Mouse (Mus musculus) intestine, embryonic 16.5 days (tissue): ENCODE data around the gene Lmo3. TPM values are rescaled to one million over a fixed set of nuclear protein-coding genes. Genes with fewer than 3 reads are reported as not detected.

ENCODE experiments used
- ATAC-seq: fragments of 200-750 bp; cut with Nextera tagmentation; 2 replicates; pipeline ENCODE4 v1.8.0; 2017; ENCODE audit warnings: moderate TSS enrichment, moderate library complexity
- H3K27ac ChIP-seq: fragments of 300-500 bp; sonication (generic); 2 replicates; pipeline ENCODE4 v1.5.1; 2014; ENCODE audit warnings: mild to moderate bottlenecking, low read length
- H3K27me3 ChIP-seq: fragments of 300-500 bp; sonication (generic); replicated peaks from 2 replicates; pipeline ENCODE4 v1.6.1; 2014; ENCODE audit warnings: low read length, control low read depth, mixed read lengths; ENCODE audit not compliant: control insufficient read depth, insufficient read depth
- H3K36me3 ChIP-seq: fragments of 300-500 bp; sonication (generic); 2 replicates; pipeline ENCODE4 v1.6.1; 2014; ENCODE audit warnings: low read length, control low read depth; ENCODE audit not compliant: control insufficient read depth, insufficient read depth
- H3K4me1 ChIP-seq: fragments of 300-500 bp; sonication (generic); 2 replicates; pipeline ENCODE4 v1.6.1; 2014; ENCODE audit warnings: low read length, control low read depth, mixed read lengths; ENCODE audit not compliant: control insufficient read depth, insufficient read depth
- H3K4me2 ChIP-seq: fragments of 300-500 bp; sonication (generic); 2 replicates; pipeline ENCODE4 v1.6.1; 2014; ENCODE audit warnings: low read depth, low read length, control low read depth
- H3K4me3 ChIP-seq: fragments of 300-500 bp; sonication (generic); 2 replicates; pipeline ENCODE4 v1.5.1; 2014; ENCODE audit warnings: mild to moderate bottlenecking, low read length
- H3K9ac ChIP-seq: fragments of 300-500 bp; sonication (generic); 2 replicates; pipeline ENCODE4 v1.6.1; 2014; ENCODE audit warnings: low read depth, low read length
- H3K9me3 ChIP-seq: fragments of 300-500 bp; sonication (generic); 2 replicates; pipeline ENCODE4 v1.6.1; 2016; ENCODE audit warnings: low read length, control low read depth; ENCODE audit not compliant: control insufficient read depth
- WGBS: fragments of 180-500 bp; shearing (Covaris S2); extraction: QIAGEN DNeasy Blood & Tissue Kit; methylation state at CpG from one replicate; pipeline ENCODE4 v1.1.7; 2014; 5-methylcytosine and 5-hydroxymethylcytosine counted together
- polyA plus RNA-seq: library from polyadenylated mRNA; unstranded; fragments of >200 nt; fragmentation: Nextera tagmentation; extraction: Ambion mirVana; gene quantifications from 2 replicates; pipeline ENCODE4 v1.2.1, GENCODE M21; 2015

Lmo3 gene
- 13.3 and 15.0 TPM in 2 replicates for polyA plus RNA-seq

DNA sequence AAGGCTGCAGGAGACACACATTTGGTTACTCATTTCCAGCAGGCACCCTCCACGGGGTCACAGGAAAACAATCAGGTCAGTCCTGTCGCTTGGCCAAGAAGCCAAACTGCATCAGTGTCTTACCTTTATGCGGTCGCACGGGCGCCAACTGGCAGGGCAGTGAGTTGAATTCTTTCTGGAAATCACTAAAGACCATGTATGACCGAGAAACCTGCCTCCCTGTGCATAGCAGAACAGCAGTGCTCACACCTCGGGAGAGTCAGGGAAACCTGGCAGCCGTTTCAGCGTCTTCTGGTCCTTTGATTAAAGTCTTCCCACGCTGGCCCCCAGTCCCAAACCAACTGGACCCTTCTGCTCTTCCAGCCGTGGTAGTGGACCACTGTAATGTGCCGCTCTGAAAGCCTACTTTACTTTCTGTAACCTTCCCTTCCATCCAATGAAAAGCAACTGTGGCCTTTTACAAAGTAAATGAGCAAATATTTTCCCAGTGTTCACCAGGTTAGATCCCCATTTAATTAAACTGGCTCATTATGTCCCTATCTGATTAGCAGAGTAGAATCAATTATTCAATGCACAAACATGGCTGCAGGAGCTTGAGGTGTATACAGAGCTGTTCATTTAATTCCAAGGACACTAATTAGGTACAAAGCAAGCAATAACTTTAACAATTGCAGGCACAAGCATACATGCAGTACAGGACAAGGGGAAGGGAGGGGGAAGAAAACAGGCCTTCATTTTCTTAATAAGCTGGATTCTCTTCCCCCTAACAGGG, at the start of gene Lmo3:
Gene Lmo3 (minus strand): TSS at position 235 of the 772 bp plus-strand sequence.
- H3K4me3 ChIP-seq = no peak within 1 kb of the TSS
- no peak for ATAC-seq
- H3K9ac ChIP-seq = no peak within 1 kb of the TSS
- no peaks in the 10 kb centered on the region for H3K4me1 ChIP-seq
- H3K9me3 ChIP-seq = no peaks in the 10 kb centered on the region
- no peaks in the 10 kb centered on the region for H3K27me3 ChIP-seq
- 78% methylated on average over 13 of the region's 13 CpGs for WGBS
- H3K4me2 ChIP-seq = no peak within 1 kb of the TSS
- H3K36me3 ChIP-seq = no peaks in the 10 kb centered on the region
- no peak within 1 kb of the TSS for H3K27ac ChIP-seq

DNA sequence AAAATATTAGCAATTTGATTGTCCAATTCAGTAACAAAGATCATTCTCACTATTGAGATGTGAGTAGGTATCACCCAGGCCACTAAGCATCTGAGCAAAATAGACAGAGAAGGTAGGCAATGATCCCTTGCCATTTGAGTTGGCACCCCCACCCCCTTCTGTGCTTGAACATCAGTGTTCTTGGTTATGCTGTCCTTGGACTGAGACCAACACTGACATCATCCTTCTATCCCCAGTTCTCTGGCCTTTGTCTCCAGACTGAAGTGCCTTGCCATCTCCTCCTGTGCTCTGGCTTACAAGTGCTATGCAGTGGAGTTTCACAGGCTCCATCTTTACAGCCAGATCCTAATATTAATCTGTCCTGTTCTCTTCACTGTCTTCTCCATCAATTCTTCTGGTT, 39.0 kb upstream of the Lmo3 start:
- Histone ChIP-seq H3K4me3 (no peak overlapping the region), H3K4me2 (no peak overlapping the region), H3K27ac (no peak overlapping the region), H3K36me3 (no peaks in the 10 kb centered on the region), H3K9me3 (no peaks in the 10 kb centered on the region), H3K4me1 (no peaks in the 10 kb centered on the region), H3K27me3 (no peaks in the 10 kb centered on the region), H3K9ac (no peak overlapping the region)
- ATAC-seq = no peak

DNA sequence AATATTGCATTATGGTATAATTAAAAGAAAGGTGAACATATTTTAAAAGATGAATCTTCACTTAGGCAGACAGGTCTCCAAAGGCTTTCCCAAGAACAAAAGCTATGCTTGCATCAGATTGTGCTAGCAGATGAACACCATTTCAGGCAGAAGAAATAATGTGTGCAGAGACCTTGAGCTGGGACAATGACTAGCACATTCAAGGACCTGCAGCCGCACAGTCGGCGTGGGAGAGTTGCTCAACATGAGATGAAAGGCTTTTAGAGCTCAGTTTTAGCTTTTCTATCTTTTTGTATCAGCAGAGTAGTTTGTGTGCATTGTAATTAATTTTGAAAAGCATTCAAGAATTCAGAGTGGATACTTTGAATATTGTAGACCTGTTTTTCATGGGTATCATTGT, 36.6 kb upstream of the Lmo3 start:
- Histone ChIP-seq H3K9me3 (no peaks in the 10 kb centered on the region), H3K9ac (no peak overlapping the region), H3K4me2 (no peak overlapping the region), H3K36me3 (no peaks in the 10 kb centered on the region), H3K27me3 (no peaks in the 10 kb centered on the region), H3K4me3 (no peak overlapping the region), H3K4me1 (no peaks in the 10 kb centered on the region), H3K27ac (no peak overlapping the region)
- 94% methylated on average over 3 of the region's 3 CpGs for WGBS
- ATAC-seq = no peak

DNA sequence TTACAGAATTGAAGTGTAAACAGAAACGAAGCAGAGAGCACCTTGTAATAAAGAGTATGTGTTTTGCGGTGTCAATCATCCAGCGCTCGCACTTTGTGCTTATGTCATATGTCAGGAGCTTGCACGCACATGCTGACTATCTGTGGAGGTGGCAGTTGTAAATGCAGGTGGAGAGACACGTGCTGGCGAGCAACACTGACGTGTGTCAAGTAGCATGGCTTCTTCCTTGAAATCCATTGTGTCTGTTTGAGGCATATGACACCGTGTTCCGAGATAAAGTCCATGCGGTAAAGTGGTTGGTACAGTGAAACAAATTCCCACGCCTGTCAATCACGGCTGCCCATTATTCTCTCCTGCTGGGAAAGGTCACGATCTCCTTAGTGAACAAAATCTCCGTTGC, 15.2 kb upstream of the Lmo3 start:
- H3K4me3 ChIP-seq = no peak overlapping the region
- H3K4me2 ChIP-seq = no peak overlapping the region
- no peak for ATAC-seq
- no peak overlapping the region for H3K27ac ChIP-seq
- 90% methylated on average over 15 of the region's 15 CpGs for WGBS
- H3K36me3 ChIP-seq = no peaks in the 10 kb centered on the region
- H3K9ac ChIP-seq = no peak overlapping the region
- no peaks in the 10 kb centered on the region for H3K9me3 ChIP-seq
- H3K27me3 ChIP-seq = no peaks in the 10 kb centered on the region
- no peaks in the 10 kb centered on the region for H3K4me1 ChIP-seq

DNA sequence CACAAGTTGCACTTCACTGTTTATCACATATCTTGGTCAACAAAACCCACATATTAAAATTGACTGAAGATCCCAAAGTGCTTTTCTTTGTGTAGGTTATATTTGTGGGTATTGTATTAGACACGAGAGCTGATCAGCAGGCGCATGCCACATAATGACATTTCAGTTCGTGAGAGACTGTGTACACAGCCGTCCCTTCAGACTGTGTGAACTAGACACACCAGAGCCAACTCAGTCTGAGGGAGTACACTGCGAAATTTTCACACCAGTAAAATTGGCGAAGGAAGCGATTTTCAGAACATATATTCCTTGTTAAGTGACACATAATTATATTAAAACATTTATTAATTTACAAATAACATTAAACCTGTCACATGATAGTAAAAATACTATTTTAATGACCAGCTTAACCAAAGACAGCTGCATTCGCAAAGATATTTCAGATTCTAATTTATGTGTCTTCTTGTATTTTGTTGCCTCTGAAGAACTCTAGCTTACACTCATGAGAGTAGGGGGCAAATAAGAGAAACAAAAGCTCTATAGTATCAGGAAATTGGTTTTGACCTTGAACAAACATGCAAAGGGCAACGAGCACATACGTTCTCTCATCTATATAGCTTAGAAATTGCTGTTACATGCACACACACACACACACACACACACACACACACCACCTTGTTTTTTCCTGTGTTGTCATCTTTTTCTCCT, 14.4 kb upstream of the Lmo3 start:
- ATAC-seq = no peak

DNA sequence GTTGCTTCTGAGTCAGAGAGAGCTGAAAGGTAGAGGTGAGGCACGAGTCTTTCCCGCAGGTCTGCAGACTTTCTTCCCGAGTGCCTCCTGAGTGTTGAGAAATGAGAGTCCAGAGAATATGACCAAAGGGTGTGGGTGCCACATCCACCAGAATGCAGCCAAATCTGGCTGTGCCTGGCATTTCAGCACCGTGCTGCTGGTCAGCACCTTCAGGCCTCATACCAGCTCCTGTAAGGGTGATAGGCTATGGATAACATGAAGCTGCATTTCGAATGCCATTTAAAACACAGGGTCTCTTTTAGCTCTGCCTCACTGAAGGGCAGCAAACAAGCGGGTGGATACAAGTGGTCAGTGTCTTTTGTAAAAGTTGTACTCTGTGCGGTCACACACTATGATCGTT, 1.5 kb upstream of the Lmo3 start:
- Histone ChIP-seq H3K36me3 (no peaks in the 10 kb centered on the region), H3K27ac (no peak overlapping the region), H3K9me3 (no peaks in the 10 kb centered on the region), H3K4me1 (no peaks in the 10 kb centered on the region), H3K9ac (no peak overlapping the region), H3K27me3 (no peaks in the 10 kb centered on the region), H3K4me3 (no peak overlapping the region), H3K4me2 (no peak overlapping the region)
- 63% methylated on average over 8 of the region's 8 CpGs for WGBS
- ATAC-seq = no peak

More for the DNA sequence above, 14.4 kb upstream of the Lmo3 start:
- H3K9ac ChIP-seq = no peak overlapping the region
- H3K27me3 ChIP-seq = no peaks in the 10 kb centered on the region
- WGBS = 69% methylated on average over 10 of the region's 10 CpGs
- no peak overlapping the region for H3K4me2 ChIP-seq
- no peaks in the 10 kb centered on the region for H3K36me3 ChIP-seq
- H3K4me3 ChIP-seq = no peak overlapping the region
- no peaks in the 10 kb centered on the region for H3K4me1 ChIP-seq
- H3K27ac ChIP-seq = no peak overlapping the region
- no peaks in the 10 kb centered on the region for H3K9me3 ChIP-seq

DNA sequence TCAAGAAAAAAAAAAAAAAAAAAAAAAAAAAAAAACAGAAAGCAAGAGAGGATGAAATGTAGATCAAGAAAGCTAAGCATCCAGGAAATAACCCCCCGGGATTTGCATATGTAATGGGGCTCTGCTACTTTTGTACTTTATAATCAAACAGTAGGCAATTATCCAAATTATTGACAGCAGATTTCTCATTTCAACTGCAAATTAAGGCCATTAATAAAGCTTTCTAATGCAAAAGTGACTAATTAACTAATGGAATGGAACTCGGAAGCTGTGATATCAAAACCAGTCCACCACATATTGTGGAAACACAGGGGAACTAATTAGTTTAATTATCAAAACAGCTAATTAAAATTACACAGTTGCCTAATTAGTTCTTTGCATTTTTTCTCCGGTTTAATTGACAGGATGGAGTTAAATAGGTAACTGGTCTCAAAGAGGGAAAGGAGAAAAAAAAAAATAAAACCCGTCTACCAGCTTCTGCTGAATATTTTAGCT, 785 bp upstream of the Lmo3 start:
- Histone ChIP-seq H3K4me1 (no peaks in the 10 kb centered on the region), H3K27me3 (no peaks in the 10 kb centered on the region), H3K4me2 (no peak overlapping the region), H3K27ac (no peak overlapping the region), H3K9me3 (no peaks in the 10 kb centered on the region), H3K36me3 (no peaks in the 10 kb centered on the region), H3K9ac (no peak overlapping the region), H3K4me3 (no peak overlapping the region)
- 66% methylated on average over 4 of the region's 4 CpGs for WGBS
- no peak for ATAC-seq

DNA sequence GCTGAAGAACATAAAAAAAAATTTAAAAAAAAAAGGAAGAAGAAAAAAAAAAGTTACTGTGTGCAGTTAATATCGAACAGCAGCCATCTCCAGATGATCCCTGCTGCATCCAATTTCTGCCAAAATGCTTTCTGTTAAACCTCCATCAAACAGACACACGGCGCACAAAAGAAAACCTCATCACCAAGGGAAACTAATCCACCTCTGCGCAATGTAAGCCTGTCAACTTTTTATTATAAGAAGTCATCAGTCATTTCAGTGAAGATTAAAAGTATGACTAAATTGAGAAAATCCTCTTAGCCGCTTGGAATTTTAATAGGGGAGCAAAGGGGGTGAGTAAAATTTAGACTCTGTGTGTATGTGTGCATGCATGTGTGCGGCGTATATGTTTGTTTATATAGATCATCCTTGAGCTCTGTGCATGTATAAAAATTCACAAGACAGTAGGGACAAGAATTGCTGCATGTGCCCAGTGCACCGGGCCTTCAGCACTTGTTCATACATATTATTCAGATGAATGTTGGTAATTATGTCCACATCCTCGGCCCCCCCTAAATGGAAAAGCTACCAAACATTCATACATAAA, 1.2 kb downstream of the Lmo3 start:
- no peaks in the 10 kb centered on the region for H3K27me3 ChIP-seq
- H3K4me1 ChIP-seq = no peaks in the 10 kb centered on the region
- no peak overlapping the region for H3K9ac ChIP-seq
- no peak overlapping the region for H3K4me3 ChIP-seq
- no peak for ATAC-seq
- no peak overlapping the region for H3K27ac ChIP-seq
- 72% methylated on average over 9 of the region's 9 CpGs for WGBS
- H3K36me3 ChIP-seq = no peaks in the 10 kb centered on the region
- no peaks in the 10 kb centered on the region for H3K9me3 ChIP-seq
- no peak overlapping the region for H3K4me2 ChIP-seq

DNA sequence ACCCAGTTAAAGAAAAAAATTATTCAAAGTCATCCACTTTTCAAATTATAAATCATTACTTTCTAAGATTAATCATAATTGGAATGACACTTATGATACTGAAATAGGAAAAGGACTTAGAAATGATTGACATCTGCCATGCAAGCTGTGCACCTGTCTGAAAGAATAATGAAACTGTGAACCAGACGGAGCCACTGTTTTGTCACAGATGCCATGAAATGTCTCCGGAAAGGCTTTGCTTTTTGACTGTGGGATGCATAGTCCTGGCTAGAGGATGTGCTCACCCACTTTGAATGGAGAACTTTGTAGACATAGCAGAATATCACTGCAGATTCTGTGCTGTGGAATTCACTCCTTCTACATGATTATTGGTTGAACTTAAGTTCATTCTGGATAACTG, 18.4 kb downstream of the Lmo3 start:
- Histone ChIP-seq H3K27ac (no peak overlapping the region), H3K4me1 (no peaks in the 10 kb centered on the region), H3K36me3 (no peaks in the 10 kb centered on the region), H3K4me2 (no peak overlapping the region), H3K4me3 (no peak overlapping the region), H3K9me3 (no peaks in the 10 kb centered on the region), H3K9ac (no peak overlapping the region), H3K27me3 (no peaks in the 10 kb centered on the region)
- WGBS = 87% methylated on average over 2 of the region's 2 CpGs
- no peak for ATAC-seq
